Mouse (Mus musculus) left cerebral cortex, adult 9 months (tissue): ENCODE measurements around the gene Ak4.

Experiments
- DNase-seq, 2 experiments: peaks; one replicate each; pipeline ENCODE4 v3.0.0; 2022; ENCODE audit warnings: low spot score in 2 of 2

Gene Ak4

DNA sequence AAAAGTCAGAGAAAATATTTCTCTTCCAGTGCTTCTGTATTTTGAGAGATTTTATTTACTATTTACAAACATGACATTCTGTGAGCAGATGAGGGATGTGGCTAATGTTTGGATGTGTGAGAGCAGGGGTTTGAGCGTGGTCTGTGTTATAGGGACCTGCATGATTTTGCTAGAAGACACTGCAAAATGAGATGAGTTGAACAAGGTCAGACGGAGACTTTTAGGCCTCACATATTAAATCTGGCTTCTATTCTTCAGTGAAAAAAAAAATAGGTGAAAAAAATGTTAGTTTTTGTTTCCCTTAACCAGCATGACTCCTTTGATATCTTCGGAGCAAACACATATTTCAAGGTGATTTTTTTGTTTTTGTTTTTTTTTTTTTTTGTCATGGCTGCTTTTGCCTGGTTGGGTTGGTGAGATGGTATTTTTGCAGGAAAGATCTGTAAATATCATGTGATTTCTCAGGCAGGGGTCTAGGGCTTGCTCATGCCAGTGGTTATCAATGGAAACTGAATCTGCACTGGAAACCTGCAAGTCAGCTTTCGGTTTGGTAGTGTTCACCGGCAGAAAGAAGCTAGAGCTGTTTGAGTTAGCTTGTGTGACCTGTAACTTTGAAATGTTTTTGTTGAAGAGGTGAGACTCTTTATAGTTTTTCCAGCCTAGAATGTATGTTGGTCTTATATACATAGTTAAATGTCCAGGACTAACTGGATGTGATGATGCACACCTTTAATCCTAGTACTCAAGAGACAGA, 92.9 kb downstream of the Ak4 start:
- DNase-seq: no peak

DNA sequence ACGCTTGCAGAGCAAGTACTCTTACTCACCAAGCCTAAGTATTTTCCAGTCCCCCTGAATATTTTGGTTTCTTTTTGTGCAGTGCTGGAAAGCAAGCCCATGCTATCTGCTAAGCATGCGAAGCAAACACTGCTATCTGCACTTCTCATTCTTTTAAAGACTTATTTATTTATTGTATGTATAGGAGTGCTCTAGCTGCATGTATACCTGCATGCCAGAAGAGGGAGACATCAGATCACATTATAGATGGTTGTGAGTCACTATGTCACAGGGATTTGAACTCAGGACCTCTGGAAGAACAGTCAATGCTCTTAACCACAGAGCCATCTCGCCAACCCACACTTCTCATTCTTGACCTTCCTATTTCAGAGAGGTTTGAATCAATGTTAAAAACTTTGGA, 94.2 kb downstream of the Ak4 start:
- no peak for DNase-seq

DNA sequence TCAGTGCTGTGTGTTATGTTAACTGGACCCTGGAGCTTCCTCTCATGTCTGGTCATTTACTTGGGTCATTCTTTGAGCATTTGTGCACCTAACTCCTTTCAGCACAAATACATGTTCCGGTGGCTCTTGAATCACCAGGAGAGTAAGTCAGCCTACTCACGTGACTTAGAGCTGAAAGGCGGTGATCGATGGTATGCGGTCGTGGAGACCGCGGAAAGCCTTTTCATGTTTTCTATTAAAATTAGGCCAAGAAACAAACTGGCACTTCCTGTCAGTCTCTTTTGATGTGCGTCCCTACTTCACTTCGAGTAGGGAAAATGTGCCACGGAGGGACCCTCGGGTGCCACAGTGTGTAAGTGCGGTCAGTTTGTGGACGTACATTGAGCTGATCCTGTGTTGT, 96.8 kb downstream of the Ak4 start:
- DNase-seq: no peak
